Mouse (Mus musculus) adrenal gland, postnatal 36 days (tissue): ENCODE measurements around the gene Sf3b3. TPM values are rescaled to one million over a fixed set of nuclear protein-coding genes. Genes with fewer than 3 reads are reported as not detected.
"Not testable (repeated sequence)": the region's sequence is repeated elsewhere in the genome, so short reads cannot be mapped to it uniquely, and the experiment has no call there.

Source experiments
- DNase-seq, 2 experiments: peaks; one replicate each; pipeline ENCODE4 v3.0.0; 2021; ENCODE audit warnings: mixed read lengths in 1 of 2
- long read RNA-seq, 2 experiments: library from polyadenylated mRNA; stranded (forward); transcript quantifications; one replicate each; pipeline ENCODE4 v2.0.0; 2021; ENCODE audit warnings: borderline sequencing depth in 2 of 2
- total RNA-seq, 2 experiments: library from RNA; stranded (reverse); gene quantifications; 2 replicates each; pipeline ENCODE4 v1.2.3; 2021

The Sf3b3 gene
- 10 to 100 TPM; 76.9 to 81.8 TPM for total RNA-seq
- long read RNA-seq, experiment 1, full-length matches to known transcripts: 30 of 48 reads
- long read RNA-seq, experiment 1, partial matches to known transcripts: 14 of 48 reads
- long read RNA-seq, experiment 1, other reads (novel, unspliced or antisense): 4 of 48 reads
- long read RNA-seq, experiment 2, full-length matches to known transcripts: 12 of 18 reads
- long read RNA-seq, experiment 2, partial matches to known transcripts: 4 of 18 reads
- long read RNA-seq, experiment 2, other reads (novel, unspliced or antisense): 2 of 18 reads

GRCm38 (mm10) chr8:110846405-110847170 lies at the start of gene Sf3b3, which contains the start of gene Cog4:
Sf3b3 (minus strand) TSS chr8:110846787.
Cog4 (plus strand) TSS chr8:110846600.
- peak; percentile 86 to 89 for DNase-seq

- no peak for DNase-seq
Observed at GRCm38 (mm10) chr8:110895812-110896211, 49.2 kb upstream of the Sf3b3 start.

- DNase-seq: no peak
Observed at GRCm38 (mm10) chr8:110895254-110895653, 48.7 kb upstream of the Sf3b3 start.

GRCm38 (mm10) chr8:110894851-110895250 lies 48.3 kb upstream of the Sf3b3 start:
- no peak for DNase-seq

GRCm38 (mm10) chr8:110892913-110893312 lies 46.3 kb upstream of the Sf3b3 start:
- no peak for DNase-seq

GRCm38 (mm10) chr8:110892040-110892439 lies 45.5 kb upstream of the Sf3b3 start:
- DNase-seq: no peak

GRCm38 (mm10) chr8:110889904-110890470 lies 43.4 kb upstream of the Sf3b3 start:
- DNase-seq: no peak

GRCm38 (mm10) chr8:110888860-110889259 lies 42.3 kb upstream of the Sf3b3 start:
- DNase-seq: peak in 1 of 2 experiments; percentile 26

GRCm38 (mm10) chr8:110888441-110888840 lies 41.9 kb upstream of the Sf3b3 start:
- no peak for DNase-seq

- peak in 1 of 2 experiments; percentile 49 for DNase-seq
Observed at GRCm38 (mm10) chr8:110887551-110887950, 41.0 kb upstream of the Sf3b3 start.

- no peak for DNase-seq
Observed at GRCm38 (mm10) chr8:110886634-110887033, 40.0 kb upstream of the Sf3b3 start.

- no peak for DNase-seq
Observed at GRCm38 (mm10) chr8:110883824-110884223, 37.2 kb upstream of the Sf3b3 start.

- no peak for DNase-seq
Observed at GRCm38 (mm10) chr8:110881741-110882310, 35.2 kb upstream of the Sf3b3 start.

- DNase-seq: no peak
Observed at GRCm38 (mm10) chr8:110877862-110878261, 31.3 kb upstream of the Sf3b3 start.

- DNase-seq: no peak
Observed at GRCm38 (mm10) chr8:110870501-110870900, 23.9 kb upstream of the Sf3b3 start.

GRCm38 (mm10) chr8:110861347-110862025 lies 14.9 kb upstream of the Sf3b3 start:
- not testable (repeated sequence) for DNase-seq

- DNase-seq: peak in 1 of 2 experiments; percentile 20
Observed at GRCm38 (mm10) chr8:110859651-110860501, 13.3 kb upstream of the Sf3b3 start.

- no peak for DNase-seq
Observed at GRCm38 (mm10) chr8:110856760-110857461, 10.3 kb upstream of the Sf3b3 start.

GRCm38 (mm10) chr8:110856073-110856472 lies 9.5 kb upstream of the Sf3b3 start:
- not testable (repeated sequence) for DNase-seq

GRCm38 (mm10) chr8:110851186-110851585 lies 4.6 kb upstream of the Sf3b3 start:
- DNase-seq: no peak
